ENCODE assay signal across 9 mouse cellular contexts in genomic region chr19:9978431-9978951, GRCm38 (mm10). TPM values are rescaled to one million over a fixed set of nuclear protein-coding genes. Genes with fewer than 3 reads are reported as not detected.
DNase-seq lines count a peak whose midpoint lies in the region; ATAC-seq and TF ChIP-seq lines count a peak whose summit lies in the region.
"Had no signal": no experiment of that assay in that cellular context is flagged by ENCODE, and none has a peak within 500 bp of the region (broad histone marks: within the 10 kb centered on the region; RNA-seq: fewer than 3 reads in every experiment).

No protein-coding gene starts in this region.

- H3K27me3 ChIP-seq in cerebellum, adult 2 months (ENCODE audit: control insufficient read depth, insufficient read depth, low read length), result no peaks in the 10 kb centered on the region
- no peaks in the 10 kb centered on the region for H3K27me3 ChIP-seq in heart, postnatal 0 days (ENCODE audit: control insufficient read depth, insufficient read depth, low read length)
- H3K27me3 ChIP-seq: limb, embryonic 12.5 days had no signal

- ATAC-seq in cerebellum, adult (ENCODE audit: insufficient number of reproducible peaks, low FRiP score, low TSS enrichment), result no peak
- peak; percentile 37 for ATAC-seq in heart, postnatal 0 days (ENCODE audit: insufficient read depth, low read depth)

- H3K4me2 ChIP-seq in heart, postnatal 0 days (ENCODE audit: low read depth, low read length), result no peak overlapping the region
- H3K4me2 ChIP-seq: limb, embryonic 12.5 days had no signal

- TF ChIP-seq EP300 in heart, postnatal 0 days (IDR thresholded peaks at IDR 0.05; ENCODE audit: low read depth), result peak; percentile 70; the same call in 1 of the 2 replicates

- intact Hi-C loops in left cerebral cortex, postnatal 10 days (cut with DNase I), result no loop called here

- peak overlapping the region; percentile 63; the same call in 1 of the 2 replicates for H3K27ac ChIP-seq in cerebellum, adult 2 months (ENCODE audit: insufficient read depth, low read length)
- H3K27ac ChIP-seq in heart, postnatal 0 days (ENCODE audit: low read depth), result peak overlapping the region; percentile 86
- H3K27ac ChIP-seq: limb, embryonic 12.5 days had no signal

- H3K9me3 ChIP-seq in heart, postnatal 0 days (replicated peaks; ENCODE audit: control insufficient read depth, low read length), result no peaks in the 10 kb centered on the region
- H3K9me3 ChIP-seq: limb, embryonic 12.5 days had no signal

- DNase-seq in cerebellum, adult 2 months, result peak; percentile 46 to 60
- DNase-seq in NIH3T3 (ENCODE audit: low read depth), result peak; percentile 98
- peak; percentile 25 for DNase-seq in embryo, embryonic 10.5 days (ENCODE audit: low spot score)
- peak; percentile 87 for DNase-seq in heart, postnatal 0 days (ENCODE audit: low spot score)
- peak; percentile 76 to 90 for DNase-seq in left cerebral cortex, postnatal 10 days (ENCODE audit: extremely low spot score in 1 of 2, low spot score in 2 of 2)
- peak; percentile 68 to 72 for DNase-seq in monocyte, adult 2 months (ENCODE audit: low read depth in 1 of 2, low spot score in 2 of 2)
- DNase-seq in yolk sac, embryonic 10.5 days (ENCODE audit: low spot score), result peak; percentile 81

- H3K36me3 ChIP-seq in heart, postnatal 0 days (replicated peaks; ENCODE audit: control insufficient read depth, insufficient read depth, low read length), result no peaks in the 10 kb centered on the region
- H3K36me3 ChIP-seq: limb, embryonic 12.5 days had no signal

- no peaks in the 10 kb centered on the region for H3K4me1 ChIP-seq in cerebellum, adult 2 months (ENCODE audit: control insufficient read depth, insufficient read depth, low read length)
- H3K4me1 ChIP-seq in heart, postnatal 0 days (ENCODE audit: control insufficient read depth, insufficient read depth), result peaks cover 25% of the 10 kb centered on the region

- no peak overlapping the region for H3K9ac ChIP-seq in heart, postnatal 0 days (replicated peaks; ENCODE audit: low read depth, low read length)
- H3K9ac ChIP-seq: limb, embryonic 12.5 days had no signal

- no peak overlapping the region for H3K4me3 ChIP-seq in cerebellum, adult 2 months (replicated peaks; ENCODE audit: insufficient read depth, low read depth, low read length)
- no peak overlapping the region for H3K4me3 ChIP-seq in heart, postnatal 0 days (ENCODE audit: low read depth, low read length)
- H3K4me3 ChIP-seq: limb, embryonic 12.5 days had no signal

- no peak for TF ChIP-seq POLR2A in cerebellum, adult 2 months (IDR thresholded peaks at IDR 0.05; ENCODE audit: borderline replicate concordance, insufficient read depth, low read length)

- TF ChIP-seq CTCF in cerebellum, adult 2 months (IDR thresholded peaks at IDR 0.05; ENCODE audit: borderline replicate concordance, insufficient read depth, low read depth, low read length), result no peak
- TF ChIP-seq CTCF in heart, postnatal 0 days (IDR thresholded peaks at IDR 0.05; ENCODE audit: low read depth), result no peak

- WGBS in cerebellum, adult 2 months, result 43% methylated on average over 5 of the region's 5 CpGs
- 33% methylated on average over 5 of the region's 5 CpGs for WGBS in heart, postnatal 0 days

RNA-seq across cellular contexts. Expression of gene Fth1, which starts 1.9 kb away (rescaled TPM):
- polyA plus RNA-seq in cerebellum, adult 2 months (2012; rRNA removed), result 4,588 and 5,845 TPM in 2 replicates
- 396 and 524 TPM in 2 replicates for total RNA-seq in heart, postnatal 0 days (2014; rRNA removed; ENCODE audit: low replicate concordance)
- polyA plus RNA-seq in heart, postnatal 0 days (2015; fragmentation: Nextera tagmentation; extraction: Ambion mirVana), result 3,148 and 3,286 TPM in 2 replicates
- 1,000 to 10,000 TPM; 1,579 to 1,597 TPM for total RNA-seq in left cerebral cortex, postnatal 10 days (2021)

RNA-seq across cellular contexts. Expression of gene Best1, which starts 22.9 kb away (rescaled TPM):
- 0.77 and 1.1 TPM in 2 replicates for polyA plus RNA-seq in cerebellum, adult 2 months (2012; rRNA removed)
- not detected in 2 replicates for total RNA-seq in heart, postnatal 0 days (2014; rRNA removed; ENCODE audit: low replicate concordance)
- polyA plus RNA-seq in heart, postnatal 0 days (2015; fragmentation: Nextera tagmentation; extraction: Ambion mirVana), result 0.26 and 0.33 TPM in 2 replicates
- total RNA-seq in left cerebral cortex, postnatal 10 days (2021), result 1 to 10 TPM; 1.2 to 1.8 TPM

RNA-seq across cellular contexts. Expression of gene Rab3il1, which starts 23.0 kb away (rescaled TPM):
- 9.5 and 9.7 TPM in 2 replicates for polyA plus RNA-seq in cerebellum, adult 2 months (2012; rRNA removed)
- 16.3 and 27.4 TPM in 2 replicates for total RNA-seq in heart, postnatal 0 days (2014; rRNA removed; ENCODE audit: low replicate concordance)
- polyA plus RNA-seq in heart, postnatal 0 days (2015; fragmentation: Nextera tagmentation; extraction: Ambion mirVana), result 17.9 and 20.7 TPM in 2 replicates
- total RNA-seq in left cerebral cortex, postnatal 10 days (2021), result 10 to 100 TPM in 1 of 2 experiments, 1 to 10 TPM in 1; 9.7 to 10.9 TPM

Comparison
In these comparisons a context has a peak if more than half of its experiments do, and no peak if none do; other contexts are left out.
1. DNase-seq: peak in every context shown above with its lines; median percentile 98 in NIH3T3; 87 in heart, postnatal 0 days; 83 in left cerebral cortex, postnatal 10 days; 81 in yolk sac, embryonic 10.5 days; 70 in monocyte, adult 2 months; 53 in cerebellum, adult 2 months; 25 in embryo, embryonic 10.5 days.